Mouse (Mus musculus): ENCODE measurements around the gene Slc22a13.

DNA sequence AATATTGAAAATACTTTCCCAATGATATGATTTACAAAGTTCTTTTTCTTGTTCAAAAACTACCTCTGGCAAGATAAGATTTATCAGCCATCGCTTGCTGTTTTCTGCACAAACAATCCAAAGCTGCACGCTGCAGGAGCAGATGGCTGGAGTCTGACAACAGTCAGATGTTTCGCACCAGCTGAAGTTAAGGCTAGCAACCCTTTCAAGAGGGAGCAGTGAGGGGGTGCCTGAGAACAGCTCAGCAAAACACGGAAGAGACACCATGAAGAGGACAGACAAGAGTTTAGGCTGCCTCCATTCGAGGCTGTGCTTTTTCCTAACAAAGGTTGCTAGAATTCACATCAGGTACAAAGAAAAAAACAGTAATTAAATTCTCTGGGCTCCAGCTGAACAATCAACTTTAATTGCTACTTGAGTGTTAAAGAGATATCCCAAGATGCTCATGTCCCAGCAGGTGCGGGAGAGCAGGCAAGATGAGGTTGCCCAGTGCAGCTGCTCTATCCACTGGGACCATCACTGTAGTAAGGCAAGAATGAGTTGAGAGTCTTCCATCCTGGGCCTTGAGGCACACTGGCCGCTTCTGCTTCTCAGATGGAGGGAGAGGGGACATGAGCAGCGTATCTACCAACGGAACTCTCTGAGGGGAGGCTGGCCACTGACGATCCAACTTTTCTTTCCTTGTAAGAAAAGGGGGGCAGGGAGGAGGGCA is 31.5 kb upstream of the Slc22a13 start:
- no peak for TF ChIP-seq CTCF (IDR thresholded peaks at IDR 0.05; ENCODE audit: insufficient read depth, low read length)
- no peak for TF ChIP-seq POLR2A (IDR thresholded peaks at IDR 0.05; ENCODE audit: borderline replicate concordance, extremely low read depth, low read depth, low read length)
